Mouse (Mus musculus) olfactory bulb, adult 2 months (tissue): ENCODE measurements around the gene Hjurp.

ENCODE experiments used
- CTCF ChIP-seq: fragments of 200-500 bp; IDR thresholded peaks from 2 replicates; pipeline ENCODE4 v1.5.1; 2012; ENCODE audit warnings: low read depth, mild to moderate bottlenecking, low read length, moderate library complexity; ENCODE audit not compliant: insufficient read depth
- POLR2A ChIP-seq: fragments of 200-500 bp; IDR thresholded peaks from 2 replicates; pipeline ENCODE4 v1.6.1; 2012; ENCODE audit warnings: mild to moderate bottlenecking, low read depth, low read length, moderate library complexity; ENCODE audit not compliant: insufficient read depth

GRCm38 (mm10) chr1:88243861-88244260, 33.6 kb downstream of the Hjurp start:
- TF ChIP-seq CTCF (no peak), POLR2A (no peak)
